Mouse (Mus musculus) bone marrow, adult 2 months (tissue): Measurements from ENCODE around the gene Gadd45g.

Experiments used
- CTCF ChIP-seq: fragments of 200-500 bp; IDR thresholded peaks from 2 replicates; pipeline ENCODE4 v1.5.1; 2011; ENCODE audit warnings: low read length, control low read depth; ENCODE audit not compliant: control insufficient read depth, insufficient read depth
- POLR2A ChIP-seq: fragments of 200-500 bp; IDR thresholded peaks from 2 replicates; pipeline ENCODE4 v1.6.1; 2011; ENCODE audit warnings: low read depth, mild to moderate bottlenecking, control low read depth, low read length, borderline replicate concordance; ENCODE audit not compliant: control insufficient read depth

- TF ChIP-seq CTCF (peak; percentile 78), POLR2A (no peak)
Measured at GRCm38 (mm10) chr13:51844661-51845060, 1.8 kb upstream of the Gadd45g start.
